Mouse (Mus musculus) erythroid progenitor cell, adult 5-6 weeks (primary cell): ENCODE measurements around the gene Aurkb. TPM values are rescaled to one million over a fixed set of nuclear protein-coding genes. Genes with fewer than 3 reads are reported as not detected.
A peak's percentile ranks its signal among the peaks of the same experiment; 100 is the strongest.

Experiments used
- ATAC-seq: replicated peaks from 2 replicates; pipeline ENCODE4 v1.8.0; 2016; ENCODE audit warnings: moderate number of reproducible peaks, mild to moderate bottlenecking, moderate TSS enrichment, inconsistent platforms; ENCODE audit not compliant: poor library complexity, low FRiP score, severe bottlenecking
- total RNA-seq, 2 experiments: library from RNA; stranded (forward) in 1 of 2; stranded (reverse) in 1 of 2; fragments of 150-400 nt in 1 of 2; fragments of 186-747, 209-891 nt in 1 of 2; gene quantifications; 2 replicates each; pipeline versions ENCODE4 v1.2.3 to v1.2.4; 2015 to 2017; ENCODE audit warnings: low replicate concordance in 2 of 2

The Aurkb gene
- total RNA-seq, 2 experiments from 2014 or later: 403 to 422 TPM

- no peak for ATAC-seq
These were observed 10.0 kb upstream of the Aurkb start for GRCm38 (mm10) chr11:69035411-69035810.

- peak; percentile 71 for ATAC-seq
These were observed 9.6 kb upstream of the Aurkb start for GRCm38 (mm10) chr11:69035849-69036248.

- ATAC-seq: 0 out of 2 replicates have a peak, but pooled peaks have one; percentile 16
These were observed 8.8 kb upstream of the Aurkb start for GRCm38 (mm10) chr11:69036486-69037230.

- peak; percentile 15 for ATAC-seq
These were observed 8.0 kb upstream of the Aurkb start for GRCm38 (mm10) chr11:69037231-69038061.

- no peak for ATAC-seq
These were observed 7.3 kb upstream of the Aurkb start for GRCm38 (mm10) chr11:69038173-69038572.

GRCm38 (mm10) chr11:69046395-69046774 is 938 bp downstream of the Aurkb start:
- ATAC-seq: peak; percentile 23

GRCm38 (mm10) chr11:69047592-69047991 is 2.1 kb downstream of the Aurkb start:
- no peak for ATAC-seq

GRCm38 (mm10) chr11:69048151-69048550 is 2.7 kb downstream of the Aurkb start:
- ATAC-seq: no peak

GRCm38 (mm10) chr11:69050748-69051147 is 5.3 kb downstream of the Aurkb start:
- no peak for ATAC-seq

- no peak for ATAC-seq
These were observed 6.3 kb downstream of the Aurkb start for GRCm38 (mm10) chr11:69051771-69052170.

- ATAC-seq: no peak
These were observed 7.5 kb downstream of the Aurkb start for GRCm38 (mm10) chr11:69052824-69053421.

GRCm38 (mm10) chr11:69053848-69054247 is 8.4 kb downstream of the Aurkb start:
- no peak for ATAC-seq

GRCm38 (mm10) chr11:69058265-69058664 is 12.8 kb downstream of the Aurkb start:
- no peak for ATAC-seq

GRCm38 (mm10) chr11:69058729-69059356 is 13.4 kb downstream of the Aurkb start:
- peak; percentile 4; the same call in 1 of the 2 replicates for ATAC-seq

- ATAC-seq: peak; percentile 84
These were observed 14.0 kb downstream of the Aurkb start, which contains the start of gene Borcs6 for GRCm38 (mm10) chr11:69059357-69059974. Gene Borcs6, plus strand, starts transcription at chr11:69059717.

- no peak for ATAC-seq
These were observed 14.5 kb downstream of the Aurkb start for GRCm38 (mm10) chr11:69059975-69060411.

- ATAC-seq: no peak
These were observed 15.2 kb downstream of the Aurkb start for GRCm38 (mm10) chr11:69060448-69061254.

GRCm38 (mm10) chr11:69061255-69061912 is 15.9 kb downstream of the Aurkb start:
- no peak for ATAC-seq
